Mouse (Mus musculus) neural tube, embryonic 14.5 days (tissue): ENCODE results near the gene Rasgef1c. TPM values are rescaled to one million over a fixed set of nuclear protein-coding genes. Genes with fewer than 3 reads are reported as not detected.
A peak's percentile ranks its signal among the peaks of the same experiment; 100 is the strongest.

Experiments
- ATAC-seq: fragments of 200-750 bp; cut with Nextera tagmentation; 2 replicates; pipeline ENCODE4 v1.8.0; 2017; ENCODE audit warnings: low read depth, mild to moderate bottlenecking, moderate TSS enrichment, moderate library complexity
- H3K27ac ChIP-seq: fragments of 300-500 bp; sonication (generic); 2 replicates; pipeline ENCODE4 v1.5.1; 2014; ENCODE audit warnings: low read depth, mild to moderate bottlenecking, control low read depth, low read length, moderate library complexity, mixed read lengths
- H3K27me3 ChIP-seq: fragments of 300-500 bp; sonication (generic); 2 replicates; pipeline ENCODE4 v1.6.1; 2014; ENCODE audit warnings: low read length; ENCODE audit not compliant: control insufficient read depth, insufficient read depth
- H3K36me3 ChIP-seq: fragments of 300-500 bp; sonication (generic); 2 replicates; pipeline ENCODE4 v1.6.1; 2014; ENCODE audit warnings: low read length, mixed read lengths; ENCODE audit not compliant: control insufficient read depth, insufficient read depth
- H3K4me1 ChIP-seq: fragments of 300-500 bp; sonication (generic); 2 replicates; pipeline ENCODE4 v1.6.1; 2014; ENCODE audit warnings: low read length; ENCODE audit not compliant: control insufficient read depth, insufficient read depth
- H3K4me2 ChIP-seq: fragments of 300-500 bp; sonication (generic); 2 replicates; pipeline ENCODE4 v1.6.1; 2014; ENCODE audit warnings: mild to moderate bottlenecking, low read depth, low read length, control low read depth
- H3K4me3 ChIP-seq: fragments of 300-500 bp; sonication (generic); 2 replicates; pipeline ENCODE4 v1.5.1; 2014; ENCODE audit warnings: low read depth, low read length, control low read depth, mixed read lengths
- H3K9ac ChIP-seq: fragments of 300-500 bp; sonication (generic); replicated peaks from 2 replicates; pipeline ENCODE4 v1.6.1; 2014; ENCODE audit warnings: low read depth, mild to moderate bottlenecking, control low read depth, low read length, mixed read lengths
- H3K9me3 ChIP-seq: fragments of 300-500 bp; sonication (generic); 2 replicates; pipeline ENCODE4 v1.6.1; 2016; ENCODE audit warnings: low read length; ENCODE audit not compliant: control insufficient read depth
- WGBS: fragments of 180-500 bp; shearing (Covaris S2); extraction: QIAGEN DNeasy Blood & Tissue Kit; methylation state at CpG from one replicate; pipeline ENCODE4 v1.1.7; 2014; 5-methylcytosine and 5-hydroxymethylcytosine counted together
- polyA plus RNA-seq: library from polyadenylated mRNA; unstranded; fragments of >200 nt; fragmentation: Nextera tagmentation; extraction: Ambion mirVana; gene quantifications from 2 replicates; pipeline ENCODE4 v1.2.1, GENCODE M21; 2014

The Rasgef1c gene
- polyA plus RNA-seq, 1 experiment from 2014 or later = 39.1 TPM

GRCm38 (mm10) chr11:49876948-49877817 is 24.5 kb upstream of the Rasgef1c start:
- Histone ChIP-seq H3K9me3 (no peaks in the 10 kb centered on the region), H3K4me1 (peaks cover 8% of the 10 kb centered on the region; the same call in 1 of the 2 replicates), H3K4me3 (no peak overlapping the region), H3K9ac (0 out of 2 replicates have a peak overlapping the region, but pooled peaks have one; percentile 7), H3K36me3 (peaks cover 32% of the 10 kb centered on the region), H3K4me2 (no peak overlapping the region), H3K27ac (peak overlapping the region; percentile 55; the same call in 1 of the 2 replicates), H3K27me3 (no peaks in the 10 kb centered on the region)
- ATAC-seq = peak; percentile 63; the same call in 1 of the 2 replicates
- WGBS = 89% methylated on average over 8 of the region's 8 CpGs

DNA sequence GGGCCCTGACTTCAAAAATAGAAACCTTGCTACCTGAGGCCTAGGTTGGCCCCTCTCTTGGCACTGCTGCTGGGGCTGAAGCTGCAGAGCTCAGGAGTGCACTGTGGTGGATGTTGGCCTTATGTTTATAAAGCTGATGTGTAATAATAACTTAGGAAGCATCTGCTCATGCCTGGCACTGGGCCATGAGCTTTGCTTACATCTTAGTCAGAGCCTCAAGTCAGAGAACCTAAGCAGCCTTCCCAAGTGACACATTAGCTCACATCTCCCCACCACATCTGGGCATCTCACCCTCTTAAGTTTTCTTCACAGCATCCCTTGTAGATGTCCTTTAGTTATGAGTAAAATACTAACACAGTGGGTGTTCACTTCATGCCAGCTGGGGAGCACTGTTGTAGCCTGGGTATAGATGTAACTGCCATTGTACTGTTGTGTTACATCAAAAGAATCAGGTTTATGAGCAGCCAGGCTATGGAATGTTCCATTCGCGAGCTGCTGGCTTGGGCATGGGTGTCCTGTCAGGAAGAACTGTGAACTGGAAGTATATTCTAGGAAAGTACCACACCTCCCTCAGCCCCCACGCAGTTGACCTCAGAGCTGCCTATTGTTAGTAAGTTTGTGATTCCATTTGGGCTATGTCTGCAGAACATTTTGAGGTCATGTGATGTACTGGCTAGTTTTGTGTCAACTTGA is 21.5 kb upstream of the Rasgef1c start:
- H3K4me1 ChIP-seq = peaks cover 8% of the 10 kb centered on the region; the same call in 1 of the 2 replicates
- 91% methylated on average over 3 of the region's 3 CpGs for WGBS
- peaks cover 30% of the 10 kb centered on the region for H3K36me3 ChIP-seq
- no peak for ATAC-seq
- H3K27me3 ChIP-seq = no peaks in the 10 kb centered on the region
- H3K27ac ChIP-seq = no peak overlapping the region
- H3K4me3 ChIP-seq = no peak overlapping the region
- H3K9ac ChIP-seq = no peak overlapping the region
- no peak overlapping the region for H3K4me2 ChIP-seq
- no peaks in the 10 kb centered on the region for H3K9me3 ChIP-seq

DNA sequence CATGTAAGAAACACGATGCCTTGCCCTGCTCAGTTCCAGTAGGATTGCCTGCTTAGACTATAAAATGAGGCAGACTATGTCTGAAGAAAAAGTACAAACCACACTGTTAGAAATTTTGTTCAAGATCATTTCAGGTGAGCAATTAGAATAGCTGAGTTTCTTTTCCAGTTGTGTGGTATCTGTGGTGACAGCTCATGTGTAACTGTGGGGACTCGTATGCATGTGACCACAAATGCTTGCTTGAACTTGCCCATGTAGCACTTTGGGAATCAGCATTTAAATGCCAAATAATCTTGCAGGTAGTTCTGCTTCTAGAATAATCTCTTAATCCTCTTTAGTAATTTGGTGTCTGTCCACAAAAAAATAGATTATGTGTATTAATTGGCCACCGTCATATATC is 18.2 kb upstream of the Rasgef1c start:
- no peak for ATAC-seq
- H3K36me3 ChIP-seq = peaks cover 25% of the 10 kb centered on the region

GRCm38 (mm10) chr11:49888469-49888868 is 13.2 kb upstream of the Rasgef1c start:
- ATAC-seq = no peak
- 79% methylated on average over 5 of the region's 5 CpGs for WGBS
- H3K27me3 ChIP-seq = no peaks in the 10 kb centered on the region
- peaks cover 13% of the 10 kb centered on the region; the same call in 1 of the 2 replicates for H3K36me3 ChIP-seq
- H3K4me1 ChIP-seq = no peaks in the 10 kb centered on the region
- H3K27ac ChIP-seq = no peak overlapping the region
- no peak overlapping the region for H3K4me3 ChIP-seq
- no peaks in the 10 kb centered on the region for H3K9me3 ChIP-seq
- H3K9ac ChIP-seq = no peak overlapping the region
- no peak overlapping the region for H3K4me2 ChIP-seq

More for the DNA sequence above, 18.2 kb upstream of the Rasgef1c start:
- Histone ChIP-seq H3K9me3 (no peaks in the 10 kb centered on the region), H3K4me3 (no peak overlapping the region), H3K27me3 (no peaks in the 10 kb centered on the region), H3K27ac (no peak overlapping the region), H3K9ac (no peak overlapping the region), H3K4me2 (no peak overlapping the region), H3K4me1 (no peaks in the 10 kb centered on the region)
- 97% methylated on average over 3 of the region's 3 CpGs for WGBS

DNA sequence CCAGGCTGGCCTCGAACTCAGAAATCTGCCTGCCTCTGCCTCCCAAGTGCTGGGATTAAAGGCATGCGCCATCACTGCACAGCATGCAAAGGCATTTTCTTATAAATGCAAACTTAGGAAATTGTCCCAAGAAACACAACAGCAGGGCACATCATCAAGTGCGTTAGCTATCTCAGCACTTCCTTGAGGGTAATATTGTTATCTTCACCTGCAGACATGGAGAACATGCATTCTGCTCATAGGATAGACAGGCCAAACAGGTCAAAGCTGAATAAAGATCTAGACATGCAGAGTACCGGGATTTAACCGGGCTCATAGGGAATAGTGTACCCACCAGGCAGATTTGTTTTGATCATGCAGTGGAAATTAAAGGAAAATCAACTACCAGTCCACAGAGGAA is 9.6 kb upstream of the Rasgef1c start:
- Histone ChIP-seq H3K4me3 (no peak overlapping the region), H3K4me2 (no peak overlapping the region), H3K36me3 (no peaks in the 10 kb centered on the region), H3K27ac (no peak overlapping the region), H3K27me3 (no peaks in the 10 kb centered on the region), H3K9me3 (no peaks in the 10 kb centered on the region), H3K9ac (no peak overlapping the region), H3K4me1 (no peaks in the 10 kb centered on the region)
- 92% methylated on average over 5 of the region's 5 CpGs for WGBS
- no peak for ATAC-seq

DNA sequence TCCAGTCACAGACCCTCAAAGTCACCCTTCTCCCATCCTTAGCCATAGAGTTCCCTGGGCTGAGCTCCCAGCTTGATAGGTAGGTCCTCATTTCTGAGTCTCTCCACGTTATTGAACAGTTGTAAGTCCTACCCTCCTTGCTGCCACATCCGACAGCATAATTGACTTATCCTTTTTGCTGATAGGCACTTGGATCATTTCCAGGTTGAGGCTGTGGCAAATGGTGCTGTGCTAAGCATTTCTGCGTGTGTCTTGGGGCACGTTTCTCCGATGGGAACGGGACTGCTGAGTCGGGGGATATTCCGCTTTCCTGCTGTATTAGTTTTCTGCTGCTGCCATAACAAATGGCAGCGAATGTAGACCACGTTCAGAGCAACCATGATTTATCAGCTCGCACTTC is 7.8 kb upstream of the Rasgef1c start:
- no peak overlapping the region for H3K9ac ChIP-seq
- 62% methylated on average over 11 of the region's 11 CpGs for WGBS
- H3K4me3 ChIP-seq = no peak overlapping the region
- H3K27me3 ChIP-seq = no peaks in the 10 kb centered on the region
- no peaks in the 10 kb centered on the region for H3K36me3 ChIP-seq
- H3K4me1 ChIP-seq = no peaks in the 10 kb centered on the region
- no peak overlapping the region; the same call in 1 of the 2 replicates for H3K27ac ChIP-seq
- H3K4me2 ChIP-seq = no peak overlapping the region
- no peaks in the 10 kb centered on the region for H3K9me3 ChIP-seq
- ATAC-seq = peak; percentile 34; the same call in 1 of the 2 replicates

GRCm38 (mm10) chr11:49895966-49896590 is 5.6 kb upstream of the Rasgef1c start:
- H3K4me2 ChIP-seq = no peak overlapping the region
- H3K4me1 ChIP-seq = no peaks in the 10 kb centered on the region
- no peak overlapping the region for H3K4me3 ChIP-seq
- no peak overlapping the region for H3K27ac ChIP-seq
- WGBS = 65% methylated on average over 6 of the region's 6 CpGs
- no peak for ATAC-seq
- no peaks in the 10 kb centered on the region for H3K9me3 ChIP-seq
- no peak overlapping the region for H3K9ac ChIP-seq
- H3K36me3 ChIP-seq = no peaks in the 10 kb centered on the region
- H3K27me3 ChIP-seq = 0 out of 2 replicates have a peak, but pooled peaks cover under 1% of the 10 kb centered on the region

GRCm38 (mm10) chr11:49900043-49900442 is 1.6 kb upstream of the Rasgef1c start:
- H3K4me3 ChIP-seq = no peak overlapping the region
- H3K9ac ChIP-seq = no peak overlapping the region
- no peak overlapping the region for H3K4me2 ChIP-seq
- 0 out of 2 replicates have a peak, but pooled peaks cover 2% of the 10 kb centered on the region for H3K27me3 ChIP-seq
- 44% methylated on average over 6 of the region's 6 CpGs for WGBS
- H3K36me3 ChIP-seq = no peaks in the 10 kb centered on the region
- no peaks in the 10 kb centered on the region for H3K4me1 ChIP-seq
- H3K27ac ChIP-seq = no peak overlapping the region
- no peaks in the 10 kb centered on the region for H3K9me3 ChIP-seq
- no peak for ATAC-seq
